Mouse (Mus musculus): ENCODE data around the gene 1700001O22Rik. TPM values are rescaled to one million over a fixed set of nuclear protein-coding genes. Genes with fewer than 3 reads are reported as not detected.

Gene 1700001O22Rik
- total RNA-seq, 2 experiments from 2014 or later = 0.57 to 1.0 TPM

DNA sequence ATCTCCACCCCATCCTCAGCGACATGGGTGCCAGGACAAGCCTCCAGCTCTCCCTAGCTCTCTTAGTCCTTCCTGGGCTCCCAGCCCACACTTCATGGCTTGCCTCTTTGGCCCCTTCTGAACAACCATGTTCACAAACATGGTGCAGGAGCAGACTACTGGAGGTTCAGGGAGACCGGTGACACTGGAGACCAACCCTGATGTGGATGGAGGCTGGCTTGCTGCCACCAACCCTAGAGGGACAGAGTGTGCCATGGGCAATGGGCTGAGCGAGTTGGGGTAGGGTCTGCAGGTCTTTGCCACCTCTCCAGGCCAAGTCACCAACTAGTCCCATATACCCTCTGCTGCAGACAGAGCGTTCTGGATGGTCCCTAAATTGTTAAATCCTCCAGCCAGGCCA, 44.0 kb downstream of the 1700001O22Rik start:
- intact Hi-C loops (cut with DNase I) = loop anchor here (5.0 kb wide), 1 partner anchor 42 kb away; no protein-coding TSS in a partner anchor
- no peak for DNase-seq

DNA sequence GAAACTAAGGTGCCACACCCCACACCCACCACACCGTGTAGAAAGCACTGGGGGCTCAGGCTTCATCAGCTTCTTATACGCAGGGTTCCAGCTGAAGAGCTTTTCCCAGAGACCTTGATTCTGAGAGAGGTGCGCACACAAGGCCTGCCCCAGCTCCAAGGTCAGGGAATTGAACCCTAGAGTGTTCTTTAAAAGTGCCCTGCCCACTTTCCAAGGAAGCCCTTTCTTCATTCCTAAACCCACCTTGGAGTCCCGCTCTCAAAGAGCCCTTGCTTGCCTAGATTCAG, 44.4 kb downstream of the 1700001O22Rik start:
- intact Hi-C loops (cut with DNase I) = loop anchor here (5.0 kb wide), 1 partner anchor 42 kb away; no protein-coding TSS in a partner anchor
- DNase-seq = no peak

DNA sequence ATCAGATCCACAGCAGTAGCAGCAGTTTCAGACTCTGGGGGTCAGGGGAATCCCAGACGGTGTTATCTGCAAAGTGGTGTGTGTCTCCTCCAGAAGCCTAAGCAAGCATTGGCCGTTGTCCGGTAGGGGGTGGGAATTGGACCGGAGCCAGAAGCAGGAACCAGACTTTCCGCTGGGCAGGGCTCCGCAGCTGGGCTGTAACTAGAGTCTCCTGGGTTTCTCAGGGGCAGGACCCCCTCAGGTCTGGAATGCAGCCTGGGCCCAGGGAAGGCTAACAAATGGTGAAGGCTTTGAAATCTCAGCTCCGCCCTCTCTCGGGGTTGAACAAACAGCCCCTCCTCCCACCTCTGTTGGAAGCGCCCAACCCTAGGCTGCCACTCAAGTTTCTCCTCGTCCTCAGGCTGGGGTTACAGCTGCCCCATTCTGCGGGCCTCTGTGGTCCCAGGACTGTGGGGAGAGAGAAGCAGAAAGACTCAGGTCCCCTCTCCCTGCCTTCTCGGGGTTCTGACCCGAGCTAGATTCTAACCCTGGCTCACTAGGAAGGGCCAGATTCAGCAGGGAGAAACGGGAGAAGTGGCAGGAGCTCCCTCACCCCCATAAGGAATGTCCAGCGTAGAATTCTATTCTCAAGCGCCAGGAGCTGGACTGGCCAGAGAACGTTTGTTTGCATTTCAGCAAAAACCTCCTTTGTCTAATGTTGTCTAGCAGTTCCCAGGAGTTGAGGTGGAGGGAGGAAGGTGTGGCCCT, 44.9 kb downstream of the 1700001O22Rik start:
- peak; percentile 91 to 95 for DNase-seq
- intact Hi-C loops (cut with DNase I) = loop anchor here (5.0 kb wide), 1 partner anchor 41 kb away; no protein-coding TSS in a partner anchor

DNA sequence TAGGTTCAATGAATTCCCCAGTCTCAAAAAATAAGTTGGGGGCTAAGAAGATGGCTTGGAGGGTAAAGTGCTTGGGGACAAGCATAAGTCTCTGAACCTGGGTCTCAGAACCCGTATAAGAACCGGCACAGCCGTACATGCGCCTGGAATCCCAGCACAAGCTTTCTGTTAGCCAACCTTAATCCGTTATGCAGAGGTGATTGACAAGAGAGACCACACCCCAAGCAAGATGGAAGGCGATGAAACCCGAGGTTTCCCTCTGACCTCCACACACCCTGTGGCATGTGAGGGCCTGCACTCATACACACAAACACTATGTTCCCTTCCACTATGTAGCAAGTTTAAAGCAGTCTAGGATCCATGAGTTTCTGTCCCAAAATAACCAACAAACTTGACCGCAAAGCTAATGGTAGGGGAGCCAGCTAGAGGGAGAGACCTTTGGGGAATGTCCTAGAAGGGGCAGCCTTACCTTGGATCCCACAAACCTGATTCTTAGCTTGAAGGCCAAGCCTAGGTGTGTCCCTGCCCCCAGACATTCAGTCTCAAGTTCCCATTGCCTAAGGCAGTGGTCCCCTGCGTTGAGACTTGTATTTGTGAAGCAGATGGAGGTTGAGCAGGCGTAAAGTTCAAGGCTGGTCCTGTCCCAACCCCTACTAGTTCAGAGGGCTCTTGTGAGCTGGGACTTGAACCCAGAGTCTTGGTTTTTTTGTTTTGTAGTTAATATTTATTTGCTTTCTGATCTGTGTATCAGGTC, 46.3 kb downstream of the 1700001O22Rik start:
- no peak for DNase-seq
- intact Hi-C loops (cut with DNase I) = loop anchor here (5.0 kb wide), 1 partner anchor 40 kb away; no protein-coding TSS in a partner anchor

DNA sequence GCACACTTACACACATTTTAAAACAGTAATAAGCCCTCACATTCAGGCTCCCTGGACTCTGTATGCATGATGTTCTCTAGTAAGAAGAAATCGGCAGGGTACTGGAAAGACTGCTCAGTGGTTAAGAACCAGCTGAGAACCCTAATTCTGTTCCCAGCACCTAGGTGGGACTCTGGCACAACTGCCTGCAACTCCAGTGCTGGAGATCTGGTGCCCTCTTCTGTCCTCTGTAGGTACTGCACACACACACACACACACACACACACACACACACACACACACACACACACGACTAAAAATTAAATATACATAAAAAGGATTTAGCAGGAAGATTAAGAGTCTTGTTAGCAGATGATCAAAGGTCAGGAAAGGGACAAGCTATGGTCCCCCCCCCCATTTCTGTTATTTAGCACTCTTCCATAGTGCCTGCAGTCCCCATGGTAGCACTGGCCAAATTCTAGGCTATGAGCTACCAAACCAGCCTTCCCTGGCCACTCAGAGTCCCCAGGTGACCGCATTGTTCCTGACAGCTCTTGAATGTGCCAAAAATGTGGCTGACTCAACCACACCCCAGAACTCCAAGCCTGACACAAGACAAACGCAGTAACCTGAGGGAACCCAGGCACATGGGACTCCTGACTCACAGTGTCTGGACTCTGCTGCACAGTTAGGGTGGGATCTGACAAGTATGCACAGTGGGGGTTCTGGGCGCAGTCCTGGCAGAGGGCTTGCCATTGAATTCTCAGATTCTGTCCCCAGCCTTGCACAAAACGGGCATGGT, 47.3 kb downstream of the 1700001O22Rik start:
- intact Hi-C loops (cut with DNase I) = loop anchor here (5.0 kb wide), 1 partner anchor 39 kb away; no protein-coding TSS in a partner anchor
- no peak for DNase-seq

DNA sequence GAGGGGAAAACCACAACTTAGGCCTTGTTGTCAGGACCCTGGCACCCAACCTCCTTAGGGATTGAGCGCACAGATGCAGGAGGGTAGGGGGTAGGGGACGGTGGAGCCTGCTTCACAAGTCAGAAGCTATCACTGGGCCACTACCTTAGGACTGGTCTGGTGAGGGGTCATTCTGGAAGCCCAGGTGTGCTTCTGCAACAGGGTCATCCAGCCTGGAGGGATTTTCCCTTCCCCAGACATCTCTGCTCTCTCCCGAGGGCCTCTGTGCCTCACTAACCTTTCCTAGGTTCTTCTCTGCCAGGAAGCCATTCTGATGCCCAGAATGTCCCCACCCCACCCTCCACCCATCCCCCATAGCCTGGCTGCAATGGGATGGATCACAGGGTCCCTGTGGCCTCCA, 48.6 kb downstream of the 1700001O22Rik start:
- DNase-seq = no peak
- intact Hi-C loops (cut with DNase I) = loop anchor here (5.0 kb wide), 1 partner anchor 38 kb away; no protein-coding TSS in a partner anchor

DNA sequence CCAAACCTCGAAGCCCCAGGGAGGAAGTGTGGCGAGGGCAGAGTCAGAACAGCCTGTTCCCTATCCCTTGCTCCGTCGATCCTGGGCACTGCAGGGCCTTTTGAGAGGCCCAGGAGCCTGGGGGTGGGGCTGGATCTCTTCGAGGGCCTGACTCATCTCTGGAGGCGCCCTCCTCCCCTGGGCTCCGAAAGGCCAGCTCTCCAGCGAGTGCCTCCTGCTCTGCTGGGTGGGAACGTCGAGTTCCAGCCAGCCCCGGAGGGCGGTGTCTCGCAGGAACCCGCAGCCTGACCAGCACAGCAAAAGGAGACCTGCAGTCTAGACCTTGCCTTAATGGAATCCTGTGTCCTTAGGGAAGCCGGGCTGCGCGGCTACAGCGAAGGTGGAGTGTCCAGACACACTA, 50.2 kb downstream of the 1700001O22Rik start:
- intact Hi-C loops (cut with DNase I) = no loop called here
- peak; percentile 66 to 78 for DNase-seq

DNA sequence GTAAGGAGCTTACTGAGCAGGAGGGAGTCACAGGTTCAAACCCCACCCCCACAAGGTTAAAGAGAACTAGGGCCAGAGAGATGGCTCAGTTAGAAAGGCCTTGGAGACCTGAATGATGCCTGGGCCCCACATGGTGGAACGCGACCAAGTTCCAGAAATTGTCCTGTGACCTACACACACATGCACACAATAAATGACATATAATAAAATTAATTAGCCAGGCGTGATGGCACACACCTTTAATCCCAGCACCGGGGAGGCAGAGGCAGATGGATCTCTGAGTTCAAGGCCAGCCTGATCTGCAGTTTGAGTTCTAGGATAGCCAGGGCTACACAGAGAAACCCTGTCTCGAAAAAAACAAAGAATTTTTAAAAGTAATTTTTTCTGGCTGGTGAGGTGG, 51.0 kb downstream of the 1700001O22Rik start:
- DNase-seq = no peak
- intact Hi-C loops (cut with DNase I) = no loop called here

DNA sequence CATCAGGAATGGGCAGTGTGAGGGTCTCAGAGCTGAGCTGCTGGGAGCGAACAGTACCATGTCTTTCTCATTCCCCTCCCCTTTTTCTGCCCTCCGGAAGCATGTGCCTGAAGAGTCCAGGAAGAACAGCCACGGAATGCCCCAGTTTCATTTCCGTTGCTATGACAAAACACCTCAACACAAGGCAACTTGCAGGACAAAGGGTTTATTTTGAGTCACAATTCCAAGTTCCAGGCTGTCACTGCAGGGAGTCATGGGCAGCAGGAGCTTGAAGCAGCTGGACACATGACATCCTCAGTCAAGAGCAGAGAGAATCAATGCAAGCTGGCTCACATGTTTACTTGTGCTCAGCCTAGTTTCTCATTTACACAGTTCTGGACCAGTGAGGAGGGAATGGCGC, 53.4 kb downstream of the 1700001O22Rik start:
- DNase-seq = no peak

DNA sequence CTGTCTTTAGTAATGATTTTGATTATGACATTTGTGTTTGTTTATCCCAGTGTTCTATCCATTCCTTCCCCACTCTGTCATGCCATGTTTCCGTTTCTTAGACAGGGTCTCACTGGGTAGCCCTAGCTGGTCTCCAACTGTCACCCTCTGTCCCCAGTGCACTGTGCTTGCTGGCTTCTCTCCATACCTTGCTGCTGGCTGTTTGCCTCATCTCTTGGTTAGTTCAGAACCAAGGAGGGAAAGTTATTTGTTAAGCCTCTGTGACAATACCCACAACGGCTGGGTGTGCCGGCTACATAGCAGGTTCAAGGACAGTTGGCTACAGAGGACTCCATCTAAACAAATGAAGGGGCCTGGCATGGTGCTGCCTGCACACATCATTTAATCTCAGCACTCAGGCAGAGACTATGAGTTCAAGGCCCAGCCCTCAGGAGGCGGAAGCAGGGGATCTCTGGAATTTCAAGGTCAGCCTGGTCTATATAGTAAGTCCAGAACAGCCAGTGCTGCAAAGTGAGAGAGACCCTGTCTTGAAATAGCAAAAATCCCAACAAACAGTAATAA, 55.8 kb downstream of the 1700001O22Rik start:
- no peak for DNase-seq
- intact Hi-C loops (cut with DNase I) = no loop called here

More for the DNA sequence above, 53.4 kb downstream of the 1700001O22Rik start:
- intact Hi-C loops (cut with DNase I) = no loop called here

Other genes starting within 250 kb of the 1700001O22Rik start
- gene Cstad, start 208.6 kb downstream of the 1700001O22Rik start, total RNA-seq (2021) = 1 to 10 TPM; 1.8 to 3.9 TPM
- gene Ntmt1, start 4.2 kb upstream of the 1700001O22Rik start, total RNA-seq (2021) = 10 to 100 TPM; 30.0 to 34.5 TPM
- 1 to 10 TPM; 7.9 to 9.0 TPM for gene Asb6, start 26.7 kb upstream of the 1700001O22Rik start, total RNA-seq (2021)
- 1 to 10 TPM in 1 of 2 experiments, under 1 TPM in 1; 0.80 to 1.2 TPM for gene Prrx2, start 31.3 kb upstream of the 1700001O22Rik start, total RNA-seq (2021)
- 1 to 10 TPM; 1.9 to 3.2 TPM for gene Ptges, start 126.2 kb upstream of the 1700001O22Rik start, total RNA-seq (2021)
- gene Tor1b, start 149.3 kb upstream of the 1700001O22Rik start, total RNA-seq (2021) = 10 to 100 TPM; 25.0 to 26.1 TPM
- 10 to 100 TPM; 13.5 to 13.9 TPM for gene Tor1a, start 164.3 kb upstream of the 1700001O22Rik start, total RNA-seq (2021)
- gene BC005624, start 178.5 kb upstream of the 1700001O22Rik start, total RNA-seq (2021) = 10 to 100 TPM; 18.4 to 18.7 TPM
- gene Usp20, start 178.6 kb upstream of the 1700001O22Rik start, total RNA-seq (2021) = 10 to 100 TPM; 55.6 to 56.6 TPM